Mouse (Mus musculus): Measurements from ENCODE around the gene 2410002F23Rik. TPM values are rescaled to one million over a fixed set of nuclear protein-coding genes. Genes with fewer than 3 reads are reported as not detected.
"Not testable (repeated sequence)": the region's sequence is repeated elsewhere in the genome, so short reads cannot be mapped to it uniquely, and the experiment has no call there.

2410002F23Rik gene
- 216 and 218 TPM in 2 replicates for polyA plus RNA-seq (2015; fragmentation: Nextera tagmentation; extraction: Ambion mirVana)

DNA sequence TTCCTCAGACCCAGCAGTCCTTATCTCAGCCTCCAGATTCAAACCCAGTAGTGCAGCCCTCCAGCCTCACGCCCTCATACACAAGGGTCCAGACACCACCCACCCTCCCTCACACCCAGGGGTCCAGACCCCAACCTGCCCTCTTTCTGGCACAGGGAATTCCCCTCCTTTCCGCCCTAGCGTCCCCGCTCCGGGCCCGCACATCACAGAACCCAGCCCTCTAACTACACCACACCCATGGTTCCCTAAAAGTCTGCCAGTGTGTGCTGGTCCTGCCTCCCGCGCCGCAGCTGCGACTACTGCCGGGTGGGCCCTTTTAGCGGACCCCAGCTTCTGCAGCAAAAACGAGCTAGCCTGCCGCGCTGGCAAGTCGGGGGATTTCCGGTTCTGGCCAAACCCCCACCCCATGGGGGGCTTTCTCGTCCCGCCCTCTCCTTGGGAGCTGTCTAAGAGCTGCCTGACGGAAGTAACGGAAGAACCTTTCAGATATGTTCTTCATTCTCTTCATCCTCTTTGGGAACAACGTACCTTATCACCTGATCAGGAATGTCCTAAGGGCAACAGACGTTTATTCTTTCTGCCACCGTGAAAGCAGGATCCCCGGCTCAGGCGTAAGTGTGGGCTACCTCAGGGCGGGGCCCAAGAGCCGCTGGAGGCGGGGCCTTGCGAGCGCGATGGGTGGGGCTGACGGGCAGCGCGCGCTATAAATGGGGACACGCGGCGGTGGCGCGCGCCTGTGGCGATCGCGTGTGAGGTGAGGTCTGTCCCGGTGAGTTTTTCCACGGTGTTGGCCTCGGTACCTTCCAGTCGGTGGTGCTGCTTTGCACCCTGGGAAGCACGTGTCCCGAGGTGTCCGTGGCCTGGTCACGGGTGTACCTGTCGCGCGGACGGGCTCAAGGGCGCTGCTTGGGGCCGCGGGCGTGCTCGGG is at the start of gene 2410002F23Rik, which contains the start of gene 1700028J19Rik:
Gene 2410002F23Rik, plus strand, starts transcription at position 668 of the 929 bp plus-strand sequence.
Gene 1700028J19Rik, minus strand, starts transcription at position 641 of the 929 bp plus-strand sequence.
- H3K9me3 ChIP-seq (ENCODE audit: control insufficient read depth, low read length): no peaks in the 10 kb centered on the region
- WGBS: under 1% methylated on average over 62 of the region's 62 CpGs
- H3K9ac ChIP-seq (ENCODE audit: low read depth, low read length): peak within 1 kb of the TSS; percentile 92
- peak within 1 kb of the TSS; percentile 84 for H3K4me3 ChIP-seq (ENCODE audit: low read length)
- H3K4me2 ChIP-seq (ENCODE audit: low read length): peak within 1 kb of the TSS; percentile 86
- H3K27me3 ChIP-seq (replicated peaks; ENCODE audit: control insufficient read depth, insufficient read depth, low read length): no peaks in the 10 kb centered on the region
- H3K36me3 ChIP-seq (ENCODE audit: control insufficient read depth, insufficient read depth, low read length): peaks cover 18% of the 10 kb centered on the region
- peak; percentile 87 for ATAC-seq
- H3K27ac ChIP-seq (ENCODE audit: low read depth, low read length): peak within 1 kb of the TSS; percentile 95
- peaks cover 21% of the 10 kb centered on the region for H3K4me1 ChIP-seq (ENCODE audit: control insufficient read depth, insufficient read depth, low read depth, low read length)

DNA sequence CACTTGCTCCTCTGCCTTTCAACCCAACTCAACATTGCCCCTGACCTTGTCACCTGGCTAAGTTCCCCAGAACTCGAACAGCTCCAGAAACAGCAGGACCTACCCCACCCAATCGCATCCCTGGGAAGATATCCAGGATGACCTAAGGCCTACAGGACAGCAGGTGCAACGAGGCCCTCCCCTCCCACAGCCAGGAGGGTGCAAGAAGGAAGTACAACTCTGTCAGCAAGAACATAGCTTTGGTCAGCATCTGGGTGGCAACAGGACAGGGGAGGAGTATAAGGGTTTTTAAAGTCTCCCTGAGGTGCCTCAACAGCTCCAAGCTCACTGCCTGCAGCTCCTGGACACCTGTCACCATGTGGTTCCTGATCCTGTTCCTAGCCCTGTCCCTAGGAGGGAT is 48.6 kb upstream of the 2410002F23Rik start, which contains the start of gene Klk1b3:
Gene Klk1b3, plus strand, starts transcription at position 301 of the 400 bp plus-strand sequence.
- 64% methylated on average over 3 of the region's 3 CpGs for WGBS
- Histone ChIP-seq H3K9ac (ENCODE audit: low read depth, low read length) (no peak within 1 kb of the TSS), H3K4me2 (ENCODE audit: low read length) (no peak within 1 kb of the TSS), H3K27me3 (replicated peaks; ENCODE audit: control insufficient read depth, insufficient read depth, low read length) (no peaks in the 10 kb centered on the region; the same call in 1 of the 2 replicates), H3K4me1 (ENCODE audit: control insufficient read depth, insufficient read depth, low read depth, low read length) (no peaks in the 10 kb centered on the region), H3K4me3 (ENCODE audit: low read length) (no peak within 1 kb of the TSS), H3K36me3 (ENCODE audit: control insufficient read depth, insufficient read depth, low read length) (no peaks in the 10 kb centered on the region), H3K27ac (ENCODE audit: low read depth, low read length) (no peak within 1 kb of the TSS), H3K9me3 (ENCODE audit: control insufficient read depth, low read length) (no peaks in the 10 kb centered on the region)
- no peak for ATAC-seq

DNA sequence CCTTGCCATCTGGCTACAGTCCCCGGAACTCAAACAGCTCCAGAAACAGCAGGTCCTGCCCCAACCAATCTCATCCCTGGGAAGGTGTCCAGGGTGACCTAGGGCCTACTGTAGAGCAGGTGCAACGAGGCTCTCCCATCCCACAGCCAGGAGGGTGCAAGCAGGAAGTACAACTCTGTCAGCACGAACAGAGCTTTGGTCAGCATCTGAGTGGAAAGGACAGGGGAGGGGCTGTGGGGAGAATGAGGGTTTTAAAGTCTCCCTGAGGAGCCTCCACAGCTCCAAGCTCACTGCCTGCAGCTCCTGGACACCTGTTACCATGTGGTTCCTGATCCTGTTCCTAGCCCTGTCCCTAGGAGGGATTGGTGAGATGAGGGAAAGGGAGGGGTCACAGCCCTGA is 39.4 kb upstream of the 2410002F23Rik start, which contains the start of gene Klk1b4:
Gene Klk1b4, plus strand, starts transcription at position 301 of the 400 bp plus-strand sequence.
- not testable (repeated sequence) for H3K27me3 ChIP-seq (replicated peaks; ENCODE audit: control insufficient read depth, insufficient read depth, low read length); ATAC-seq; H3K4me2 ChIP-seq (ENCODE audit: low read length); H3K9me3 ChIP-seq (ENCODE audit: control insufficient read depth, low read length); H3K36me3 ChIP-seq (ENCODE audit: control insufficient read depth, insufficient read depth, low read length); H3K9ac ChIP-seq (ENCODE audit: low read depth, low read length); H3K27ac ChIP-seq (ENCODE audit: low read depth, low read length); H3K4me3 ChIP-seq (ENCODE audit: low read length); H3K4me1 ChIP-seq (ENCODE audit: control insufficient read depth, insufficient read depth, low read depth, low read length)
- WGBS: 52% methylated on average over 3 of the region's 3 CpGs

GRCm38 (mm10) chr7:44208307-44208706 is 38.2 kb upstream of the 2410002F23Rik start:
- no peak overlapping the region for H3K27ac ChIP-seq (ENCODE audit: low read depth, low read length)
- ATAC-seq: no peak
- WGBS: 81% methylated on average over 3 of the region's 3 CpGs
- H3K27me3 ChIP-seq (replicated peaks; ENCODE audit: control insufficient read depth, insufficient read depth, low read length): no peaks in the 10 kb centered on the region; the same call in 1 of the 2 replicates
- no peaks in the 10 kb centered on the region for H3K9me3 ChIP-seq (ENCODE audit: control insufficient read depth, low read length)
- no peak overlapping the region for H3K9ac ChIP-seq (ENCODE audit: low read depth, low read length)
- H3K4me3 ChIP-seq (ENCODE audit: low read length): no peak overlapping the region
- H3K4me2 ChIP-seq (ENCODE audit: low read length): no peak overlapping the region
- H3K4me1 ChIP-seq (ENCODE audit: control insufficient read depth, insufficient read depth, low read depth, low read length): no peaks in the 10 kb centered on the region
- no peaks in the 10 kb centered on the region for H3K36me3 ChIP-seq (ENCODE audit: control insufficient read depth, insufficient read depth, low read length)

- Histone ChIP-seq H3K27me3 (replicated peaks; ENCODE audit: control insufficient read depth, insufficient read depth, low read length) (no peaks in the 10 kb centered on the region; the same call in 1 of the 2 replicates), H3K4me3 (ENCODE audit: low read length) (no peak within 1 kb of the TSS), H3K27ac (ENCODE audit: low read depth, low read length) (no peak within 1 kb of the TSS), H3K4me1 (ENCODE audit: control insufficient read depth, insufficient read depth, low read depth, low read length) (no peaks in the 10 kb centered on the region), H3K9me3 (ENCODE audit: control insufficient read depth, low read length) (no peaks in the 10 kb centered on the region), H3K9ac (ENCODE audit: low read depth, low read length) (no peak within 1 kb of the TSS), H3K4me2 (ENCODE audit: low read length) (no peak within 1 kb of the TSS), H3K36me3 (ENCODE audit: control insufficient read depth, insufficient read depth, low read length) (no peaks in the 10 kb centered on the region)
- 93% methylated on average over 1 of the region's 1 CpGs for WGBS
- ATAC-seq: no peak
Observed at GRCm38 (mm10) chr7:44215645-44216044, 30.9 kb upstream of the 2410002F23Rik start, which contains the start of gene Klk1b5. Klk1b5 (plus strand) TSS chr7:44215945.

GRCm38 (mm10) chr7:44221601-44222000 is 24.9 kb upstream of the 2410002F23Rik start:
- not testable (repeated sequence) for H3K27ac ChIP-seq (ENCODE audit: low read depth, low read length); H3K4me1 ChIP-seq (ENCODE audit: control insufficient read depth, insufficient read depth, low read depth, low read length); ATAC-seq; H3K9me3 ChIP-seq (ENCODE audit: control insufficient read depth, low read length); H3K4me2 ChIP-seq (ENCODE audit: low read length); H3K36me3 ChIP-seq (ENCODE audit: control insufficient read depth, insufficient read depth, low read length); H3K4me3 ChIP-seq (ENCODE audit: low read length); H3K9ac ChIP-seq (ENCODE audit: low read depth, low read length); H3K27me3 ChIP-seq (replicated peaks; ENCODE audit: control insufficient read depth, insufficient read depth, low read length)
- 66% methylated on average over 8 of the region's 10 CpGs for WGBS

DNA sequence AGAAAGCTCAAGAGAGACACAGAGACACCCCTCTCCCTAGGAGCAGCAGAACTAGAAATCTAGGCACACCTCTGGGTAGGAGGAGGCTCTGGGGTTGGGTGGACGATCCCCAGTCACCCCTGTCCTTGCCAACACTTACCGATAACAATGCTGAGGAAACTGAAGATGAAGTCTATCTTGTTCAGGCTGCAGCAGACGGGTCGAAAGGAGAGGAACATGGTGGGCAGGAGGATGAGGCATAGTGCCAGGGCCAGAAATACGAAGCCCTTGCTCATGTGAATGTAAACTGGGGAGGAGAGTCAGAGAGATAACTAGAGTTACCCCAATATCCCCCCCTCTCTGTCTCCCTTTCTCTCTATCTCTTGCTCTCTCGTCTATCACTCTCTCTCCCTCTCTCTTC is 24.2 kb upstream of the 2410002F23Rik start:
- WGBS: 87% methylated on average over 6 of the region's 6 CpGs

GRCm38 (mm10) chr7:44225076-44225475 is 21.4 kb upstream of the 2410002F23Rik start, which contains the start of gene Klk1:
Klk1 (plus strand) TSS chr7:44225360.
- no peak within 1 kb of the TSS for H3K4me2 ChIP-seq (ENCODE audit: low read length)
- WGBS: 75% methylated on average over 1 of the region's 1 CpGs
- ATAC-seq: no peak
- no peaks in the 10 kb centered on the region for H3K27me3 ChIP-seq (replicated peaks; ENCODE audit: control insufficient read depth, insufficient read depth, low read length)
- no peaks in the 10 kb centered on the region for H3K4me1 ChIP-seq (ENCODE audit: control insufficient read depth, insufficient read depth, low read depth, low read length)
- H3K9ac ChIP-seq (ENCODE audit: low read depth, low read length): no peak within 1 kb of the TSS
- H3K36me3 ChIP-seq (ENCODE audit: control insufficient read depth, insufficient read depth, low read length): no peaks in the 10 kb centered on the region
- no peak within 1 kb of the TSS for H3K4me3 ChIP-seq (ENCODE audit: low read length)
- no peak within 1 kb of the TSS for H3K27ac ChIP-seq (ENCODE audit: low read depth, low read length)
- no peaks in the 10 kb centered on the region for H3K9me3 ChIP-seq (ENCODE audit: control insufficient read depth, low read length)

More for the DNA sequence above, 24.2 kb upstream of the 2410002F23Rik start:
- ATAC-seq; H3K27ac ChIP-seq (ENCODE audit: low read depth, low read length); H3K4me3 ChIP-seq (ENCODE audit: low read length); H3K4me1 ChIP-seq (ENCODE audit: control insufficient read depth, insufficient read depth, low read depth, low read length); H3K36me3 ChIP-seq (ENCODE audit: control insufficient read depth, insufficient read depth, low read length); H3K9ac ChIP-seq (ENCODE audit: low read depth, low read length); H3K4me2 ChIP-seq (ENCODE audit: low read length); H3K27me3 ChIP-seq (replicated peaks; ENCODE audit: control insufficient read depth, insufficient read depth, low read length); H3K9me3 ChIP-seq (ENCODE audit: control insufficient read depth, low read length): not testable (repeated sequence)

DNA sequence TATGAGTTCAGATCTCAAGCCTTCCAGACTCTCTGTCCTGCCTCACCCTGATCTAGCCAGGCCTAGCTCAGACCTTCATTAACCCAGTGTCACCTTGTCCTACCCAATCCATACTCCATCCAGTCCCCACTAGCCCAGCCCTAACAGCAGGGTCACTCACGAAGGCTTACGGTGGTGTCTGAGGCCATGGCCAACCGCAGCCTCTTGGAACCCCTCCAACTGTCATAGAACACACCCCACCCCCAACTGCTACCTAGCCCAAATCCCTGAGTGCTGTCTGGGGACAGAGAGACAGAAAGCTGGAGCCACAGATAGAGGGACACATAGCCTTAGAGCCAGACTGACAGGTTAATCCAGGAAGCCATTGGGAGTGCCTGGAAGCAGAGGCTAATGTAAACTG is 10.6 kb upstream of the 2410002F23Rik start, which contains the start of gene Gm36864:
Gene Gm36864, plus strand, starts transcription at position 269 of the 400 bp plus-strand sequence.
- Histone ChIP-seq H3K4me1 (ENCODE audit: control insufficient read depth, insufficient read depth, low read depth, low read length) (no peaks in the 10 kb centered on the region), H3K27me3 (replicated peaks; ENCODE audit: control insufficient read depth, insufficient read depth, low read length) (no peaks in the 10 kb centered on the region), H3K4me3 (ENCODE audit: low read length) (no peak within 1 kb of the TSS), H3K9ac (ENCODE audit: low read depth, low read length) (no peak within 1 kb of the TSS), H3K36me3 (ENCODE audit: control insufficient read depth, insufficient read depth, low read length) (no peaks in the 10 kb centered on the region), H3K4me2 (ENCODE audit: low read length) (no peak within 1 kb of the TSS), H3K9me3 (ENCODE audit: control insufficient read depth, low read length) (no peaks in the 10 kb centered on the region), H3K27ac (ENCODE audit: low read depth, low read length) (no peak within 1 kb of the TSS)
- ATAC-seq: no peak
- 82% methylated on average over 3 of the region's 3 CpGs for WGBS
